Mouse (Mus musculus): ENCODE results near the gene Podn. TPM values are rescaled to one million over a fixed set of nuclear protein-coding genes. Genes with fewer than 3 reads are reported as not detected.
A peak's percentile ranks its signal among the peaks of the same experiment; 100 is the strongest.

Podn gene
- polyA plus RNA-seq, 1 experiment: 29.8 TPM

- Histone ChIP-seq H3K4me3 (ENCODE audit: insufficient read depth, low read depth, low read length) (no peak overlapping the region), H3K4me1 (ENCODE audit: control insufficient read depth, insufficient read depth, low read length) (peaks cover 7% of the 10 kb centered on the region; the same call in 1 of the 2 replicates), H3K36me3 (ENCODE audit: control insufficient read depth, insufficient read depth, low read length) (no peaks in the 10 kb centered on the region), H3K27me3 (replicated peaks; ENCODE audit: control insufficient read depth, insufficient read depth, low read length) (no peaks in the 10 kb centered on the region), H3K27ac (ENCODE audit: insufficient read depth, low read depth, low read length) (no peak overlapping the region)
- DNase-seq: no peak
- TF ChIP-seq CTCF (conservative IDR thresholded peaks at IDR 0.05; ENCODE audit: insufficient read depth, insufficient read length, low read depth, low read length): no peak
- TF ChIP-seq POLR2A (IDR thresholded peaks at IDR 0.05; ENCODE audit: low read depth, low read length): no peak
- WGBS: 59% methylated on average over 1 of the region's 1 CpGs
Observed at GRCm38 (mm10) chr4:107999380-107999779, 96.9 kb downstream of the Podn start.

DNA sequence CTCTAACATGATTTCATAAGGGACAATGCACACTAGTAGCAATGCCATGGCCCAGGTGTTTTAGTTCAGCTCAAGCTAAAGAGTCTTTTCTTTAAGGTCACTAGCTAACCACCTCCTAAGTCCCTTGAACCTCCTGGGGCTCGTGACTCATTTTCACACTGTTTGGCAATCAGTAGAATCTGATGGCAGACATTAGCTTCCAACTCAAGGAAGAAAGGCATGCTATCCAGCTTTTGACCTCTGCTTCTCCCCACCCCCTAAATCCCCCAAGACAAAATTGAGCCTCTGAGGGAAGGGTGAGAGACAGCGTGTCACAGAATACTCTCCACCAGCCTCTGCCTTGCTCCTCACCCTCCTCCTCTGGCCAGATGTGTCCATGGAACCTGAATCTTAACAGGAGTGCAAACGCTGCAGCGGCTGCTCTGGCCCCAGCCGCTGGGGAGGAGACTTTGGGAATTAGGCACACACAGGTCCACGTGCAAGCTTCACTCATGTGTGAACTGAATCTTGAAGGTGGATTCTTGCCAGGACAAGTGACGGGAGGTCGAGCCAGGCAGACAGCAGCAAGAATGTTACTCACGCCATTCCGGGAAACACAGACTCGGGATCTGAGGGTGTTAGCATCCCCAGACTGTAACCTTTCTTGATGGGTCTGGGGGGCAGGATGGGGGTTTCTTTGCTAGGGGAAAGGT lies 97.5 kb downstream of the Podn start:
- Histone ChIP-seq H3K4me3 (ENCODE audit: insufficient read depth, low read depth, low read length) (no peak overlapping the region), H3K36me3 (ENCODE audit: control insufficient read depth, insufficient read depth, low read length) (no peaks in the 10 kb centered on the region), H3K27ac (ENCODE audit: insufficient read depth, low read depth, low read length) (no peak overlapping the region), H3K4me1 (ENCODE audit: control insufficient read depth, insufficient read depth, low read length) (peaks cover 7% of the 10 kb centered on the region; the same call in 1 of the 2 replicates), H3K27me3 (replicated peaks; ENCODE audit: control insufficient read depth, insufficient read depth, low read length) (no peaks in the 10 kb centered on the region)
- DNase-seq: peak; percentile 92
- WGBS: 17% methylated on average over 11 of the region's 11 CpGs
- TF ChIP-seq CTCF (conservative IDR thresholded peaks at IDR 0.05; ENCODE audit: insufficient read depth, insufficient read length, low read depth, low read length) (no peak), POLR2A (IDR thresholded peaks at IDR 0.05; ENCODE audit: low read depth, low read length) (no peak)

DNA sequence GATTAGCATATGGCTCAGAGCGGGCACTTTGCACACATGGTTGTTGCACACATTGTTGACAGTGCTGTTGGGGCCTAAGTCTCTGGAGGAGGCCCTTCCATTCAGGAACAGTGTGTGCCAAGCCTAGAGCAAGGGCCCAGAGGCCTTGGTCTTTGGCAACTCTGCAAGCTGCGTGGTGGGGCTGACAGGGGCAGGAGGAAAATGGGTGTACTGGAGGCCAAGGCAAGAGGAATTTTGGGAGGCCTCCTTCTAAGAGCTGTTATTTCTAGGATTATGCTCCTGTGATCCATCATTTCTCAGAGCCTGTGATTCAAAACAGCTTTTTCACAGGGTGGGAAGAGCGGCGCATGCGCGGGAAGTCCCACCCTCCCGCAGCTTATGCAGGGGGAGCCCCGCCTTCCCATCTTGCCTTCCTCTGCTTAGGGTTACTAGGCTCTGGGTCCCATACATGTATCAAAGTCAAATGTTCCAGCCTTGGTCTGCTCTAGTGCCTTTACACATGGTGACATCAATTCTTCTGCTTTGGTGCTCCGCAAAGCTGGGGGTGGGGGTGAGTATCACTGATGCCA lies 99.7 kb downstream of the Podn start:
- Histone ChIP-seq H3K36me3 (ENCODE audit: control insufficient read depth, insufficient read depth, low read length) (no peaks in the 10 kb centered on the region), H3K4me3 (ENCODE audit: insufficient read depth, low read depth, low read length) (no peak overlapping the region), H3K27me3 (replicated peaks; ENCODE audit: control insufficient read depth, insufficient read depth, low read length) (no peaks in the 10 kb centered on the region), H3K4me1 (ENCODE audit: control insufficient read depth, insufficient read depth, low read length) (peaks cover 7% of the 10 kb centered on the region; the same call in 1 of the 2 replicates), H3K27ac (ENCODE audit: insufficient read depth, low read depth, low read length) (no peak overlapping the region)
- no peak for DNase-seq
- no peak for TF ChIP-seq CTCF (conservative IDR thresholded peaks at IDR 0.05; ENCODE audit: insufficient read depth, insufficient read length, low read depth, low read length)
- TF ChIP-seq POLR2A (IDR thresholded peaks at IDR 0.05; ENCODE audit: low read depth, low read length): no peak
- WGBS: 96% methylated on average over 9 of the region's 9 CpGs

GRCm38 (mm10) chr4:107995727-107996126 lies 100.5 kb downstream of the Podn start:
- TF ChIP-seq POLR2A (IDR thresholded peaks at IDR 0.05; ENCODE audit: low read depth, low read length) (no peak), CTCF (conservative IDR thresholded peaks at IDR 0.05; ENCODE audit: insufficient read depth, insufficient read length, low read depth, low read length) (no peak)
- H3K27me3 ChIP-seq (replicated peaks; ENCODE audit: control insufficient read depth, insufficient read depth, low read length): no peaks in the 10 kb centered on the region
- H3K4me3 ChIP-seq (ENCODE audit: insufficient read depth, low read depth, low read length): no peak overlapping the region
- no peaks in the 10 kb centered on the region for H3K36me3 ChIP-seq (ENCODE audit: control insufficient read depth, insufficient read depth, low read length)
- WGBS: 96% methylated on average over 6 of the region's 6 CpGs
- no peak overlapping the region for H3K27ac ChIP-seq (ENCODE audit: insufficient read depth, low read depth, low read length)
- H3K4me1 ChIP-seq (ENCODE audit: control insufficient read depth, insufficient read depth, low read length): peaks cover 7% of the 10 kb centered on the region; the same call in 1 of the 2 replicates
- DNase-seq: no peak

GRCm38 (mm10) chr4:107995011-107995410 lies 101.2 kb downstream of the Podn start:
- Histone ChIP-seq H3K4me1 (ENCODE audit: control insufficient read depth, insufficient read depth, low read length) (peaks cover 7% of the 10 kb centered on the region; the same call in 1 of the 2 replicates), H3K27ac (ENCODE audit: insufficient read depth, low read depth, low read length) (no peak overlapping the region), H3K36me3 (ENCODE audit: control insufficient read depth, insufficient read depth, low read length) (no peaks in the 10 kb centered on the region), H3K27me3 (replicated peaks; ENCODE audit: control insufficient read depth, insufficient read depth, low read length) (no peaks in the 10 kb centered on the region), H3K4me3 (ENCODE audit: insufficient read depth, low read depth, low read length) (no peak overlapping the region)
- no peak for DNase-seq
- TF ChIP-seq CTCF (conservative IDR thresholded peaks at IDR 0.05; ENCODE audit: insufficient read depth, insufficient read length, low read depth, low read length) (no peak), POLR2A (IDR thresholded peaks at IDR 0.05; ENCODE audit: low read depth, low read length) (no peak)
- WGBS: 92% methylated on average over 6 of the region's 6 CpGs

DNA sequence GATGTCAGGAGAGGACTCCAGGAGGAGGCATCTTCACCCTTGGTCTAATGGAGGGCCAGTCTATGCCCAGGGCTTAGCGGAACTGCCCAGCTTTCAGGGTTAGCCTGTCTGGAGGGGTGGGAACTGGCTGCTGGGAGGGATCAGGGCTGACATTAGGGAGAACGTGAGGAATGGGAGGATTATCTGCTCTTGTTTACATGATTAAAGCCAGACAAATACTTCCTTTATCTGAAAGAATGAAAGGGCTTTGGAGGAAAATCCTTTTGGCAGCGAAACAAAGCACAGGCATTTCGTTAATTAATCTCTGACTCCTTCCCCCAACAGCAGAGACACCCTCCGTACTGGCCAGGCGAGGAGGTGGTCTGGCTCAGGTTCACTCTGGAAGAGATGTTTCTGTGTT lies 104.4 kb downstream of the Podn start:
- TF ChIP-seq POLR2A (IDR thresholded peaks at IDR 0.05; ENCODE audit: low read depth, low read length) (no peak), CTCF (conservative IDR thresholded peaks at IDR 0.05; ENCODE audit: insufficient read depth, insufficient read length, low read depth, low read length) (no peak)
- Histone ChIP-seq H3K4me1 (ENCODE audit: control insufficient read depth, insufficient read depth, low read length) (no peaks in the 10 kb centered on the region), H3K36me3 (ENCODE audit: control insufficient read depth, insufficient read depth, low read length) (no peaks in the 10 kb centered on the region), H3K4me3 (ENCODE audit: insufficient read depth, low read depth, low read length) (no peak overlapping the region), H3K27me3 (replicated peaks; ENCODE audit: control insufficient read depth, insufficient read depth, low read length) (no peaks in the 10 kb centered on the region), H3K27ac (ENCODE audit: insufficient read depth, low read depth, low read length) (no peak overlapping the region)
- 71% methylated on average over 6 of the region's 6 CpGs for WGBS
- no peak for DNase-seq

GRCm38 (mm10) chr4:107990818-107991217 lies 105.4 kb downstream of the Podn start:
- no peaks in the 10 kb centered on the region for H3K27me3 ChIP-seq (replicated peaks; ENCODE audit: control insufficient read depth, insufficient read depth, low read length)
- H3K4me1 ChIP-seq (ENCODE audit: control insufficient read depth, insufficient read depth, low read length): no peaks in the 10 kb centered on the region
- no peaks in the 10 kb centered on the region for H3K36me3 ChIP-seq (ENCODE audit: control insufficient read depth, insufficient read depth, low read length)
- no peak overlapping the region for H3K27ac ChIP-seq (ENCODE audit: insufficient read depth, low read depth, low read length)
- 69% methylated on average over 5 of the region's 5 CpGs for WGBS
- no peak overlapping the region for H3K4me3 ChIP-seq (ENCODE audit: insufficient read depth, low read depth, low read length)
- no peak for TF ChIP-seq CTCF (conservative IDR thresholded peaks at IDR 0.05; ENCODE audit: insufficient read depth, insufficient read length, low read depth, low read length)
- no peak for TF ChIP-seq POLR2A (IDR thresholded peaks at IDR 0.05; ENCODE audit: low read depth, low read length)
- peak; percentile 35 for DNase-seq
